Mouse (Mus musculus): ENCODE data around the gene Ptprm. TPM values are rescaled to one million over a fixed set of nuclear protein-coding genes. Genes with fewer than 3 reads are reported as not detected.

The Ptprm gene
- polyA plus RNA-seq, 1 experiment from 2014 or later, result 8.0 TPM

- Histone ChIP-seq H3K27ac (ENCODE audit: low read depth, low read length) (no peak overlapping the region), H3K4me2 (ENCODE audit: low read length) (no peak overlapping the region), H3K4me1 (ENCODE audit: control insufficient read depth, insufficient read depth, low read length) (no peaks in the 10 kb centered on the region), H3K4me3 (ENCODE audit: low read depth, low read length) (no peak overlapping the region), H3K36me3 (ENCODE audit: control insufficient read depth, insufficient read depth, low read length) (no peaks in the 10 kb centered on the region), H3K9ac (ENCODE audit: low read length) (no peak overlapping the region), H3K9me3 (replicated peaks; ENCODE audit: control insufficient read depth, low read length) (no peaks in the 10 kb centered on the region), H3K27me3 (replicated peaks; ENCODE audit: control insufficient read depth, insufficient read depth, low read length) (no peaks in the 10 kb centered on the region)
- ATAC-seq (no peak), DNase-seq (ENCODE audit: low spot score) (no peak)
- 78% methylated on average over 5 of the region's 5 CpGs for WGBS
Measured at GRCm38 (mm10) chr17:67063611-67064010, 290.6 kb downstream of the Ptprm start.

DNA sequence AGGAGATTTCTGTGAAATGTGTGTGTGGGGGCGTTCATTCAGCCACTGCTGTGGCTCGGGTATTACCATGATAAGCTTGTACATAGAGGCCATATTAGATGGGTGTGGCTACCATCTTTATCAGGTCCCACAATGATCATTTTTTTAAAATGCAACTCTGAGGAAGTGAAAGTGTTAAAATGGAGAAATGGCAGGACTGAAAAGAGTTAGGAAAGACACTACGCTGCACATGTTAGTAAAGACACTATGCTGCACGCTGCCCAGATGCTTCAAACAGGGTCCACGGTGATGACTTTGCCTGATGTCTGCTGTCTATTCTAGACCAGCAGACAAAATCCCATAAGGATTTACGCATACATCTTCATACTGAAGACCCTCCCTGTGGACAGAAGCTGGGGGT, 298.6 kb downstream of the Ptprm start:
- Histone ChIP-seq H3K4me1 (ENCODE audit: control insufficient read depth, insufficient read depth, low read length) (peaks cover 10% of the 10 kb centered on the region; the same call in 1 of the 2 replicates), H3K9me3 (replicated peaks; ENCODE audit: control insufficient read depth, low read length) (no peaks in the 10 kb centered on the region), H3K4me2 (ENCODE audit: low read length) (no peak overlapping the region), H3K9ac (ENCODE audit: low read length) (no peak overlapping the region), H3K36me3 (ENCODE audit: control insufficient read depth, insufficient read depth, low read length) (no peaks in the 10 kb centered on the region), H3K27me3 (replicated peaks; ENCODE audit: control insufficient read depth, insufficient read depth, low read length) (no peaks in the 10 kb centered on the region), H3K27ac (ENCODE audit: low read depth, low read length) (no peak overlapping the region), H3K4me3 (ENCODE audit: low read depth, low read length) (no peak overlapping the region)
- ATAC-seq (no peak), DNase-seq (ENCODE audit: low spot score) (no peak)
- WGBS, result 93% methylated on average over 6 of the region's 6 CpGs

GRCm38 (mm10) chr17:67054202-67054601, 300.1 kb downstream of the Ptprm start:
- Histone ChIP-seq H3K4me3 (ENCODE audit: low read depth, low read length) (no peak overlapping the region), H3K9me3 (replicated peaks; ENCODE audit: control insufficient read depth, low read length) (no peaks in the 10 kb centered on the region), H3K4me1 (ENCODE audit: control insufficient read depth, insufficient read depth, low read length) (peaks cover 10% of the 10 kb centered on the region; the same call in 1 of the 2 replicates), H3K27me3 (replicated peaks; ENCODE audit: control insufficient read depth, insufficient read depth, low read length) (no peaks in the 10 kb centered on the region), H3K9ac (ENCODE audit: low read length) (no peak overlapping the region), H3K4me2 (ENCODE audit: low read length) (no peak overlapping the region), H3K27ac (ENCODE audit: low read depth, low read length) (no peak overlapping the region), H3K36me3 (ENCODE audit: control insufficient read depth, insufficient read depth, low read length) (no peaks in the 10 kb centered on the region)
- WGBS, result 87% methylated on average over 10 of the region's 10 CpGs
- ATAC-seq, result no peak
- DNase-seq (ENCODE audit: low spot score), result peak; percentile 45

DNA sequence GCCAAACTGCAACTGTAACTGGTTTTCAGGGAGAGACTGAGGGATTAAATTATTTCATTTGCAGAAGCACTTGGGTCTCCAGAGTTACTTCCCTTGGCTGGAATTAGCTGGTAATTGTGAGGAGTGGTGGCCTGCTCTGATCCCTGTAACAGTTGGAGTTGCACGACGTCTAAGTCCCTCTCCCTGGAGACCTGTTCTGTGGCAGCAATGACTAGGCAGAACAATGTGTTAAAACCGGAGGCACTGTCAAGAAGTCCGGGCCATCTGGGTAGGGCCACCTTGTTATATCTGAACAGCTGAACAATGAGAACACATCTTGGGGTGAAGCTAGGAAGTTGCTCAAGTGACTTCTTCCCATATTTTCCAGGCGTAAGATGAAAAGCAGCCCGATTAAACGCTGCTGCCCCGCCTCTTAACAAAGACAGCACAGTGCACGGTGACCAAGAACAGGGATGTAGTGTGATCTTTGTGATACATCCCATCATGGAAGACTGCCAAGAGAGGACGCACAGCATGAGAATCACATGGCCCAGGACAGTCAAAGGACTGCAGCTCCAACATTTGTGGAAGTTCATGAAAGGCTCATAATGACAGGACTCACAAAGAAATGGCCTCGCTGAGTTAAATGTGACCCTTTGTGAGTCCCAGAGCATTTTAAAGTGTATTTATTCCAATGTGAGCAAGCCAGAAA, 301.5 kb downstream of the Ptprm start:
- H3K36me3 ChIP-seq (ENCODE audit: control insufficient read depth, insufficient read depth, low read length), result no peaks in the 10 kb centered on the region
- DNase-seq (ENCODE audit: low spot score) (peak; percentile 22), ATAC-seq (no peak)
- no peaks in the 10 kb centered on the region for H3K9me3 ChIP-seq (replicated peaks; ENCODE audit: control insufficient read depth, low read length)
- peaks cover 10% of the 10 kb centered on the region; the same call in 1 of the 2 replicates for H3K4me1 ChIP-seq (ENCODE audit: control insufficient read depth, insufficient read depth, low read length)
- no peak overlapping the region for H3K27ac ChIP-seq (ENCODE audit: low read depth, low read length)
- H3K4me2 ChIP-seq (ENCODE audit: low read length), result no peak overlapping the region
- no peaks in the 10 kb centered on the region for H3K27me3 ChIP-seq (replicated peaks; ENCODE audit: control insufficient read depth, insufficient read depth, low read length)
- H3K4me3 ChIP-seq (ENCODE audit: low read depth, low read length), result no peak overlapping the region
- 52% methylated on average over 11 of the region's 11 CpGs for WGBS
- no peak overlapping the region for H3K9ac ChIP-seq (ENCODE audit: low read length)

GRCm38 (mm10) chr17:67047697-67048096, 306.6 kb downstream of the Ptprm start:
- Histone ChIP-seq H3K27ac (ENCODE audit: low read depth, low read length) (peak overlapping the region; percentile 33; the same call in 1 of the 2 replicates), H3K9ac (ENCODE audit: low read length) (peak overlapping the region; percentile 49; the same call in 1 of the 2 replicates), H3K4me1 (ENCODE audit: control insufficient read depth, insufficient read depth, low read length) (peaks cover under 1% of the 10 kb centered on the region; the same call in 1 of the 2 replicates), H3K9me3 (replicated peaks; ENCODE audit: control insufficient read depth, low read length) (no peaks in the 10 kb centered on the region), H3K4me2 (ENCODE audit: low read length) (peak overlapping the region; percentile 23; the same call in 1 of the 2 replicates), H3K4me3 (ENCODE audit: low read depth, low read length) (no peak overlapping the region), H3K36me3 (ENCODE audit: control insufficient read depth, insufficient read depth, low read length) (no peaks in the 10 kb centered on the region), H3K27me3 (replicated peaks; ENCODE audit: control insufficient read depth, insufficient read depth, low read length) (no peaks in the 10 kb centered on the region)
- peak; percentile 23; the same call in 1 of the 2 replicates for ATAC-seq
- DNase-seq (ENCODE audit: low spot score), result peak; percentile 25
- 29% methylated on average over 4 of the region's 4 CpGs for WGBS

- H3K4me1 ChIP-seq (ENCODE audit: control insufficient read depth, insufficient read depth, low read length), result no peaks in the 10 kb centered on the region
- WGBS, result 81% methylated on average over 6 of the region's 6 CpGs
- ATAC-seq, result no peak
- H3K9me3 ChIP-seq (replicated peaks; ENCODE audit: control insufficient read depth, low read length), result no peaks in the 10 kb centered on the region
- no peak overlapping the region for H3K27ac ChIP-seq (ENCODE audit: low read depth, low read length)
- H3K4me3 ChIP-seq (ENCODE audit: low read depth, low read length), result no peak overlapping the region
- no peaks in the 10 kb centered on the region for H3K36me3 ChIP-seq (ENCODE audit: control insufficient read depth, insufficient read depth, low read length)
- no peak overlapping the region for H3K9ac ChIP-seq (ENCODE audit: low read length)
- no peak overlapping the region for H3K4me2 ChIP-seq (ENCODE audit: low read length)
- no peaks in the 10 kb centered on the region for H3K27me3 ChIP-seq (replicated peaks; ENCODE audit: control insufficient read depth, insufficient read depth, low read length)
- DNase-seq (ENCODE audit: low spot score), result no peak
Measured at GRCm38 (mm10) chr17:67038558-67038957, 315.7 kb downstream of the Ptprm start.

- WGBS, result 92% methylated on average over 3 of the region's 3 CpGs
- no peak overlapping the region for H3K4me2 ChIP-seq (ENCODE audit: low read length)
- no peak for DNase-seq (ENCODE audit: low spot score)
- H3K36me3 ChIP-seq (ENCODE audit: control insufficient read depth, insufficient read depth, low read length), result no peaks in the 10 kb centered on the region
- no peaks in the 10 kb centered on the region for H3K27me3 ChIP-seq (replicated peaks; ENCODE audit: control insufficient read depth, insufficient read depth, low read length)
- no peak overlapping the region for H3K27ac ChIP-seq (ENCODE audit: low read depth, low read length)
- H3K9me3 ChIP-seq (replicated peaks; ENCODE audit: control insufficient read depth, low read length), result no peaks in the 10 kb centered on the region
- H3K4me3 ChIP-seq (ENCODE audit: low read depth, low read length), result no peak overlapping the region
- H3K9ac ChIP-seq (ENCODE audit: low read length), result no peak overlapping the region
- no peaks in the 10 kb centered on the region for H3K4me1 ChIP-seq (ENCODE audit: control insufficient read depth, insufficient read depth, low read length)
- ATAC-seq, result no peak
Measured at GRCm38 (mm10) chr17:67033547-67033946, 320.7 kb downstream of the Ptprm start.

GRCm38 (mm10) chr17:67032021-67032420, 322.2 kb downstream of the Ptprm start:
- Histone ChIP-seq H3K36me3 (ENCODE audit: control insufficient read depth, insufficient read depth, low read length) (no peaks in the 10 kb centered on the region), H3K9me3 (replicated peaks; ENCODE audit: control insufficient read depth, low read length) (no peaks in the 10 kb centered on the region), H3K27me3 (replicated peaks; ENCODE audit: control insufficient read depth, insufficient read depth, low read length) (no peaks in the 10 kb centered on the region), H3K4me2 (ENCODE audit: low read length) (no peak overlapping the region), H3K4me1 (ENCODE audit: control insufficient read depth, insufficient read depth, low read length) (no peaks in the 10 kb centered on the region), H3K4me3 (ENCODE audit: low read depth, low read length) (no peak overlapping the region), H3K27ac (ENCODE audit: low read depth, low read length) (no peak overlapping the region), H3K9ac (ENCODE audit: low read length) (no peak overlapping the region)
- ATAC-seq (no peak), DNase-seq (ENCODE audit: low spot score) (no peak)
- WGBS, result 94% methylated on average over 6 of the region's 6 CpGs

DNA sequence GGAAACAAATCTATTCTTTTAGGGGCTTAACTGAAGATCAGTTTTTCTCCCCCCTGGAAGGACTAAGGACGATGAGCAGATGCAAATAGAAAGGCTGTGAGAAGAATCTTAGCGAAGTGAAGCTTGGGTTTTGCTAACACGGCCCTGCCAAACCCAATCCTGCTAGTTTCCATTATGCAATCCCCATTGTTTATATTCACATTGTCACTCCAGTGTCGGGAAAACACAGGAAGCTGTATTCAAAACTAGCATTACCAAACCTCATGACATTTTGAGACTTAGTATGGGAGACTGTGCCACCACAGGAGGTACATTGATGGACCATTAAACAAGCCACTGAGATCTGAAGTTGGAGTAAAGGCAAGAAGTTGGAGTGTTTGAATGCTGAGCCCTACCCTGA, 322.9 kb downstream of the Ptprm start:
- Histone ChIP-seq H3K4me3 (ENCODE audit: low read depth, low read length) (no peak overlapping the region), H3K36me3 (ENCODE audit: control insufficient read depth, insufficient read depth, low read length) (no peaks in the 10 kb centered on the region), H3K9ac (ENCODE audit: low read length) (no peak overlapping the region), H3K27ac (ENCODE audit: low read depth, low read length) (no peak overlapping the region), H3K4me2 (ENCODE audit: low read length) (no peak overlapping the region), H3K27me3 (replicated peaks; ENCODE audit: control insufficient read depth, insufficient read depth, low read length) (no peaks in the 10 kb centered on the region), H3K4me1 (ENCODE audit: control insufficient read depth, insufficient read depth, low read length) (no peaks in the 10 kb centered on the region), H3K9me3 (replicated peaks; ENCODE audit: control insufficient read depth, low read length) (no peaks in the 10 kb centered on the region)
- DNase-seq (ENCODE audit: low spot score) (no peak), ATAC-seq (no peak)
- WGBS, result 46% methylated on average over 4 of the region's 4 CpGs

Data from forebrain, embryonic 14.5 days (tissue).